Mouse (Mus musculus) G1E (cell line): ENCODE results near the gene Pard3. TPM values are rescaled to one million over a fixed set of nuclear protein-coding genes. Genes with fewer than 3 reads are reported as not detected.

Experiments used
- ATAC-seq: 2 replicates; pipeline ENCODE4 v1.8.0; 2016; ENCODE audit warnings: mild to moderate bottlenecking; ENCODE audit not compliant: insufficient number of reproducible peaks, poor library complexity, low FRiP score, severe bottlenecking; ENCODE audit errors: extremely low read depth
- DNase-seq: peaks from one replicate; pipeline ENCODE4 v3.0.0; 2012; ENCODE audit warnings: low spot score
- H3K27me3 ChIP-seq: 2 replicates; pipeline ENCODE4 v1.6.1; 2012; ENCODE audit warnings: mild to moderate bottlenecking, low read length, inconsistent platforms; ENCODE audit not compliant: insufficient read depth
- H3K36me3 ChIP-seq: replicated peaks from 2 replicates; pipeline ENCODE3; 2012; ENCODE audit warnings: mild to moderate bottlenecking, inconsistent platforms
- H3K4me1 ChIP-seq: 2 replicates; pipeline ENCODE4 v1.6.1; 2012; ENCODE audit warnings: low read depth, low read length, inconsistent platforms, mixed read lengths; ENCODE audit not compliant: insufficient read depth
- H3K4me3 ChIP-seq: 2 replicates; pipeline ENCODE4 v1.5.1; 2012; ENCODE audit warnings: low read depth, mild to moderate bottlenecking, inconsistent platforms, low read length, moderate library complexity, mixed read lengths
- H3K9me3 ChIP-seq: replicated peaks from 2 replicates; pipeline ENCODE4 v1.6.1; 2012; ENCODE audit warnings: inconsistent platforms
- CTCF ChIP-seq: IDR thresholded peaks from 2 replicates; pipeline ENCODE4 v1.5.1; 2012; ENCODE audit warnings: low read depth, low read length, inconsistent platforms, mixed read lengths
- GATA1 ChIP-seq: IDR thresholded peaks from 2 replicates; pipeline ENCODE4 v1.6.1; 2012; ENCODE audit warnings: borderline replicate concordance, low read length, inconsistent platforms, mixed read lengths
- GATA2 ChIP-seq: IDR thresholded peaks from 2 replicates; pipeline ENCODE4 v1.6.1; 2012; ENCODE audit warnings: low read depth, low read length, inconsistent platforms, borderline replicate concordance
- POLR2AphosphoS5 ChIP-seq: IDR thresholded peaks from 2 replicates; pipeline ENCODE4 v1.6.1; 2012; ENCODE audit warnings: low read depth, low read length, inconsistent platforms; ENCODE audit not compliant: insufficient replicate concordance
- TAL1 ChIP-seq: conservative IDR thresholded peaks from 2 replicates; pipeline ENCODE4 v1.6.1; 2012; ENCODE audit warnings: low read depth, low read length, inconsistent platforms, mixed read lengths
- polyA plus RNA-seq: library from polyadenylated mRNA; stranded (reverse); fragments of >175 nt; gene quantifications from 2 replicates; pipeline ENCODE4 v1.2.3, GENCODE M21; 2012
- total RNA-seq, 2 experiments: library from RNA; stranded (forward) in 1 of 2; stranded (reverse) in 1 of 2; fragments of 200-1000 nt in 1 of 2; fragments of >200 nt in 1 of 2; fragmentation: Nextera tagmentation in 1 of 2; gene quantifications; 2 replicates each; pipeline ENCODE4 v1.2.3; 2014 to 2017

The Pard3 gene
- total and polyA plus RNA-seq, 3 experiments = 0.55 TPM; not detected in 2

GRCm38 (mm10) chr8:127529746-127530145 is 466.1 kb downstream of the Pard3 start:
- H3K27me3 ChIP-seq = no peaks in the 10 kb centered on the region
- H3K9me3 ChIP-seq = peaks cover 52% of the 10 kb centered on the region
- ATAC-seq (no peak), DNase-seq (no peak)
- H3K4me1 ChIP-seq = no peaks in the 10 kb centered on the region
- TF ChIP-seq GATA2 (no peak), CTCF (no peak), TAL1 (no peak), GATA1 (no peak), POLR2AphosphoS5 (no peak)
- no peaks in the 10 kb centered on the region for H3K36me3 ChIP-seq
- no peak overlapping the region for H3K4me3 ChIP-seq

- no peak for TF ChIP-seq POLR2AphosphoS5
- no peak for TF ChIP-seq GATA1
- TF ChIP-seq CTCF = no peak
- no peak for TF ChIP-seq GATA2
- no peak for TF ChIP-seq TAL1
- no peaks in the 10 kb centered on the region for H3K27me3 ChIP-seq
- H3K9me3 ChIP-seq = peaks cover 46% of the 10 kb centered on the region
- ATAC-seq (no peak), DNase-seq (no peak)
- no peaks in the 10 kb centered on the region for H3K4me1 ChIP-seq
- H3K4me3 ChIP-seq = no peak overlapping the region
- H3K36me3 ChIP-seq = no peaks in the 10 kb centered on the region
Observed at GRCm38 (mm10) chr8:127531866-127532265, 468.2 kb downstream of the Pard3 start.

- DNase-seq = no peak
- ATAC-seq = no peak
- TF ChIP-seq CTCF (no peak), GATA1 (no peak), TAL1 (no peak), POLR2AphosphoS5 (no peak), GATA2 (no peak)
- no peaks in the 10 kb centered on the region for H3K36me3 ChIP-seq
- no peaks in the 10 kb centered on the region for H3K27me3 ChIP-seq
- no peak overlapping the region for H3K4me3 ChIP-seq
- H3K4me1 ChIP-seq = no peaks in the 10 kb centered on the region
- H3K9me3 ChIP-seq = peaks cover 33% of the 10 kb centered on the region
Observed at GRCm38 (mm10) chr8:127534789-127535188, 471.1 kb downstream of the Pard3 start.

- Histone ChIP-seq H3K27me3 (no peaks in the 10 kb centered on the region), H3K9me3 (peaks cover 32% of the 10 kb centered on the region), H3K36me3 (no peaks in the 10 kb centered on the region), H3K4me1 (no peaks in the 10 kb centered on the region), H3K4me3 (no peak overlapping the region)
- ATAC-seq (no peak), DNase-seq (no peak)
- TF ChIP-seq POLR2AphosphoS5 (no peak), GATA1 (no peak)
Observed at GRCm38 (mm10) chr8:127535192-127535845, 471.6 kb downstream of the Pard3 start.

DNA sequence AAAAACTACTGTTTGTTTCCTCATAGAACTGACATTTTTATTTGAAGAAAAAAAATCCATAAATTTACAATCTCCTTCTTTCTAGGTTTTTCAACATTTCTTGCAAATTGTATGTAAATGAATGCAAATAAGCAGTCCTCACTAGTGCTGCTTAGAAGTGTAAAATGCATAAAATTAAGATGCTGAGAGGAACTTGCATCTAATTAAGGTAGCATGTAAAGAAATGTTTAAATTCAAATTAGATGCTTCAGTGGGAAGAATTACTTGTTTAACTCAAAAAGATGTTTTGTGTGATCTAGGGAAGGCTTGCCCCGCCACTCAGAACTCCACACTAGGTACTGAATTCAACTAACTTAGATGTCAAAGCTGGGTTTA is 472.1 kb downstream of the Pard3 start:
- H3K27me3 ChIP-seq = no peaks in the 10 kb centered on the region
- no peaks in the 10 kb centered on the region for H3K4me1 ChIP-seq
- DNase-seq (no peak), ATAC-seq (no peak)
- H3K4me3 ChIP-seq = no peak overlapping the region
- no peak for TF ChIP-seq CTCF
- no peak for TF ChIP-seq TAL1
- TF ChIP-seq GATA2 = no peak
- TF ChIP-seq GATA1 = no peak
- no peak for TF ChIP-seq POLR2AphosphoS5
- H3K9me3 ChIP-seq = peaks cover 29% of the 10 kb centered on the region
- H3K36me3 ChIP-seq = no peaks in the 10 kb centered on the region

DNA sequence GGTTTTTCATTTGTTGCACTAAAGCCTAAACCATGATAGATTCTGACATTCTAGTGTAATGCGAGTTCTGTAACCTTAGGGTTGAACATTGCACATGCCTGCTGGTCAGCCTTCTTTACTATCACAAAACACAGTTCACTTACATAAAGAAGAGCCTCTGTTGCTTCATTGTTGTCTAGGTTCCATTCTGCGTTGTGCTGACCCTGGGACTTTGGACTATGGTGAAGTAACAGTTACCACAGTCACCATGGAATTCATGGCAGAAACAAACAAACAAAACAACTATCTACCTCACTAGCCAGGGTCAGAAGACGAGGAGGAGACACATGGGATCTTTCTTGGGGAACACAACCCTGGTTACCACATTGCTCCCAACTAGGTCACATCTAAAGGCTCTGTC is 476.1 kb downstream of the Pard3 start:
- Histone ChIP-seq H3K4me3 (no peak overlapping the region), H3K9me3 (peaks cover 35% of the 10 kb centered on the region), H3K27me3 (no peaks in the 10 kb centered on the region), H3K4me1 (no peaks in the 10 kb centered on the region), H3K36me3 (no peaks in the 10 kb centered on the region)
- ATAC-seq (no peak), DNase-seq (no peak)
- TF ChIP-seq GATA1 = no peak
- no peak for TF ChIP-seq CTCF
- TF ChIP-seq GATA2 = no peak
- TF ChIP-seq POLR2AphosphoS5 = no peak
- TF ChIP-seq TAL1 = no peak

GRCm38 (mm10) chr8:127540273-127540672 is 476.6 kb downstream of the Pard3 start:
- H3K4me3 ChIP-seq = no peak overlapping the region
- no peaks in the 10 kb centered on the region for H3K27me3 ChIP-seq
- TF ChIP-seq TAL1 (no peak), CTCF (no peak), GATA1 (no peak), POLR2AphosphoS5 (no peak)
- DNase-seq (no peak), ATAC-seq (no peak)
- peaks cover 37% of the 10 kb centered on the region for H3K9me3 ChIP-seq
- H3K36me3 ChIP-seq = no peaks in the 10 kb centered on the region
- no peaks in the 10 kb centered on the region for H3K4me1 ChIP-seq
